Mouse (Mus musculus): ENCODE data around the gene Vmn1r157.
"Not testable (repeated sequence)": the region's sequence is repeated elsewhere in the genome, so short reads cannot be mapped to it uniquely, and the experiment has no call there.

GRCm38 (mm10) chr7:22790682-22791081 is 29.2 kb downstream of the Vmn1r157 start, which contains the start of gene Vmn1r158:
- TF ChIP-seq FLI1 (IDR thresholded peaks at IDR 0.05; ENCODE audit: low read length); GATA1 (IDR thresholded peaks at IDR 0.05; ENCODE audit: borderline replicate concordance, low read length): not testable (repeated sequence)

Measured in megakaryocyte, embryonic 14.5 days (primary cell).